Mouse (Mus musculus) Patski (cell line): ENCODE data around the gene Rnf114. TPM values are rescaled to one million over a fixed set of nuclear protein-coding genes. Genes with fewer than 3 reads are reported as not detected.
A peak's percentile ranks its signal among the peaks of the same experiment; 100 is the strongest.

ENCODE experiments used
- ATAC-seq: fragments of 100-300 bp; one replicate; pipeline ENCODE4 v1.8.0; 2021
- CTCF ChIA-PET: fragments of 350-600 bp; sonication (Branson Sonifier 250); formaldehyde crosslinking; loops from one replicate; lab custom pipeline; 2022; ENCODE audit warnings: inconsistent platforms; lab: Charles Lee
- POLR2A ChIA-PET: fragments of 350-600 bp; sonication (Branson Sonifier 250); formaldehyde crosslinking; loops from one replicate; lab custom pipeline; 2022; ENCODE audit warnings: antibody characterized with exemption, inconsistent platforms; lab: Charles Lee
- DNase-seq: peaks from one replicate; pipeline ENCODE4 v3.0.0-alpha.2; 2011; ENCODE audit warnings: low read depth, low spot score
- H3K27me3 ChIP-seq: fragments of 371-371 bp; one replicate; pipeline ENCODE4 v1.5.1; 2021
- CTCF ChIP-seq: fragments of 100-300 bp; IDR thresholded peaks from one replicate; pipeline ENCODE4 v1.5.1; 2021
- in situ Hi-C: fragments of 300-500 bp; cut with MboI; formaldehyde crosslinking; loops from 3 replicates; pipeline ENCODE4 v1.11.1; 2018; ENCODE audit warnings: low pct_unique_long_range_greater_than_20kb, mixed read lengths
- polyA plus RNA-seq: library from polyadenylated mRNA; unstranded; gene quantifications from one replicate; pipeline ENCODE4 v1.2.3, GENCODE M21; 2021

The Rnf114 gene
- polyA plus RNA-seq: 69.4 TPM

DNA sequence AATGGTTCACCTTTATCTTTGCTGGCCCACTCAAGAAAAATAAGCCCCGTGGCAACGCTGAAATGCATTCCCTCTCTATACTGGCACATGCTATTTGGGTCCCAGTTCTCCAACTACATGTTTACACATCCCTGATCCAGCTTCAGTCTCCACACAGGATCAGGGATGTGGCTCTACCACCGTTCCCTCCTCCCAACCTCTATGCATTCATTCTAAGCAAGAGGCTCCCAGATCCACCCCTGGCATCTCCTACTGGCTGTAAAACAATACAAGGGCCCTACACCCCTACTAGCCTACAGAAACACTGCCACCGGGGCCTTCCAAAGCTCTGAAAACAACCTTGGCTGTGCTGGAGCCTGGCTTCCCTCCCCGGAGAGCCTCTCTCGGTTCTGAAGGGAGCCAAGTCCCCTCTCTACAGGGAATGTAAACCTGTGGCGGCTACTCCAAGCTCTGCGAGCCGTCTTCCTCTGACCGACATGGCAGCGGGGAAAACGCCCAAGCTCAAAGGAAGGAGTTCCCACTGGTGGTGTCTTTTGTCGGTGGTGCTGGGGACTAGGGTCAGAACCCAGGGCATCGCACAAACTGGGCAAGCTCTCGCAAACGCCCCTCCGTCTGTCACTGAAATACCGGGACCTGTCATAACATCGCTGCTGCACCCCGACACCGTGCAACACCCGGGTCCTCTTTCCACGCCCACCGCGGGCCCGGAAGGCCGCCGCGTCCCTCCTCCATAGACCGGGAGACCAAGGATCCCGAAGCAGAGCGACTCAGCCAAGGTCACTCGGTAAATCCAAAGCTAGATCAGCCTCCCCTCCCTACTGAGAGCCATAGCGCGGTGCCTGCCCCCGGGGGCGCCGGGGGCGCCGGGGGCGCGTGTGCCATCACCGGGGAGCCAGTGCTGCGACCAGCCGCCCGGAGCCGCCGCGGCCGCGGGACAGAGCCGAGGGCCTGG, at the start of gene Rnf114:
TSS of gene Rnf114 (plus strand) at position 889 of the 952 bp plus-strand sequence.
- in situ Hi-C loops: no loop called here
- no peak for TF ChIP-seq CTCF
- POLR2A ChIA-PET: interaction anchor here (0.5 to 1.9 kb wide), 6 partner anchors 11 to 173 kb away, joined by 3 to 6 read pairs (median 4); no protein-coding TSS in a partner anchor
- H3K27me3 ChIP-seq: no peaks in the 10 kb centered on the region
- ATAC-seq: peak; percentile 48
- DNase-seq: no peak
- CTCF ChIA-PET: interaction anchor here (2.5 kb wide), 1 partner anchor 20 kb away, joined by 8 read pairs; no protein-coding TSS in a partner anchor

GRCm38 (mm10) chr2:167443411-167444193, 48.8 kb upstream of the Rnf114 start:
- POLR2A ChIA-PET: no interaction called here
- CTCF ChIA-PET: interaction anchor here (1.5 kb wide), 1 partner anchor 13 kb away, joined by 3 read pairs; no protein-coding TSS in a partner anchor
- DNase-seq (no peak), ATAC-seq (no peak)
- no peaks in the 10 kb centered on the region for H3K27me3 ChIP-seq
- no peak for TF ChIP-seq CTCF
- in situ Hi-C loops: no loop called here

- no peak for TF ChIP-seq CTCF
- DNase-seq (no peak), ATAC-seq (no peak)
- ChIA-PET CTCF (interaction anchor here (1.2 kb wide), 1 partner anchor 17 kb away, joined by 3 read pairs; no protein-coding TSS in a partner anchor), POLR2A (no interaction called here)
- H3K27me3 ChIP-seq: no peaks in the 10 kb centered on the region
- in situ Hi-C loops: no loop called here
Measured at GRCm38 (mm10) chr2:167445911-167446780, 46.3 kb upstream of the Rnf114 start.

- CTCF ChIA-PET: interaction anchor here (0.8 to 1.2 kb wide), 2 partner anchors 16 to 168 kb away, joined by 3 read pairs; no protein-coding TSS in a partner anchor
- no peaks in the 10 kb centered on the region for H3K27me3 ChIP-seq
- in situ Hi-C loops: no loop called here
- no peak for ATAC-seq
- DNase-seq: no peak
- TF ChIP-seq CTCF: no peak
- POLR2A ChIA-PET: no interaction called here
Measured at GRCm38 (mm10) chr2:167447207-167447606, 45.2 kb upstream of the Rnf114 start.

DNA sequence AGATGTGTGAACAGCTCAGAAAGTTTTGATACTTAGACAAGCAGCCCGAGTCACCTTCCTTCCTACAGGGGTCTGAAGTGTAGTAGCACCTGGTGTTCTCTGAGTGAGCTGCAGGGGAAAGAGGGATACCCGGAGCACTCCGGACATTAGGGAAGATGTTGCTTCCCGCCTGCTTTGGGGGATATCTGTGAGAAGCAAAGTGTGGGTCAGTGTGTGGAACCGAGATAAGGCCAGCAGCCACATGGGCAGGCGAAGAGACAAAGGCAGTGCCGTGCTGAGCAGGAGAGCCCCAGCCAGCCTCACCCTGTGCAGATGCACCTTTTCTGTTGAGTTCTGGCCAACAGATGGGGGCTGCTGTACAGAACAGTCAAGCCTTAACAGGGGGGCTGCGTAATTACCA, 44.8 kb upstream of the Rnf114 start:
- in situ Hi-C loops: no loop called here
- TF ChIP-seq CTCF: no peak
- ChIA-PET CTCF (interaction anchor here (0.8 to 1.2 kb wide), 2 partner anchors 16 to 168 kb away, joined by 3 read pairs; no protein-coding TSS in a partner anchor), POLR2A (no interaction called here)
- H3K27me3 ChIP-seq: no peaks in the 10 kb centered on the region
- ATAC-seq (no peak), DNase-seq (no peak)

DNA sequence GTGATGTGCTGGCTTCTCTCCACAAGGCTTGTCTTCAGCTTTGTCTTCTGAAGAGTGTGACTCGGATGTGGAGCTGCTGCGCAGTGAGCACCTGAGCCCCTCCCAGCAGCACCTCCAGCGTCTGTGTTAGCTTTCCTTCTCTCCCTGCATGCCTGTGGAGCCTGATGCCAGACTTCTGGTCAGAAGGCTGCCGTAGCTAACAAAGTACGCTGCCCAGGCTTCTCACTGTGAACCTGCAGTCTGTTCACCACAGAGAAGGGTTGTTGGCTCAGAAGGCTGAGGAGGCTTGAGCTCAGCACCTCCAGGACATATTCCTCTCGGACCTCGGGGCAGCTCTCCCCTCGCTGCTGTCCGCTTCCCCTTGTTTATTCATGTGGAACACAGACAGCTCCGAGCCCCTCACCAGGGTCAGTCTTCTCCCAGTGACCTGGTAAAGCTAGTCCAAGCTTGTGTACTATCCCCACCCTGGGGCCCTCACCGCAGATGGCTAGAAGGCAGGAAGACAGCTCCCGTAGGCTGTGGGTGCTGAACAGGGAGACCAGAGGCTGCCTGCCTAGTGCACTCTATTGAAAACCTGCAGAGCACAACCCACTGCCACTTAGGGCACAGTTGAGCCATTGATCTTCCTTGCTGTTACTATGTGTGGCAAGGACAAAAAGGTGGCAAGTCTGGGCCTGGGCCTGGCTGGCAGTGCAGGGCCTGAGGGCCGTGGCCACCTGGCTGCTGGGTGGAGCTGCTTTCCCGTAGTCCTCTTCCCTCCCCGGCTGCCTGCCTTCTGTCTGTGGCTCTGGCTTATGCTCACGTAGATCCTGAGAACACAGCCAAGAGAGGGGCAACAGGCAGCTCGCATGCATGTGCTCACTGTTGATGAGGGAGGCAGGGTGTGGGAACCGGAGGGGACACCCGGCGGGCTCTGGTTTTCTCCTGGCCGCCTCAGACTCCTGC, 42.8 kb upstream of the Rnf114 start:
- CTCF ChIA-PET: interaction anchor here (1.0 to 1.5 kb wide), 2 partner anchors 11 to 14 kb away, joined by 3 to 5 read pairs; no protein-coding TSS in a partner anchor
- no peaks in the 10 kb centered on the region for H3K27me3 ChIP-seq
- no peak for TF ChIP-seq CTCF
- DNase-seq (no peak), ATAC-seq (no peak)
- in situ Hi-C loops: no loop called here
- POLR2A ChIA-PET: interaction anchor here (0.6 to 0.7 kb wide), 2 partner anchors 55 to 1482 kb away, joined by 4 read pairs; no protein-coding TSS in a partner anchor

DNA sequence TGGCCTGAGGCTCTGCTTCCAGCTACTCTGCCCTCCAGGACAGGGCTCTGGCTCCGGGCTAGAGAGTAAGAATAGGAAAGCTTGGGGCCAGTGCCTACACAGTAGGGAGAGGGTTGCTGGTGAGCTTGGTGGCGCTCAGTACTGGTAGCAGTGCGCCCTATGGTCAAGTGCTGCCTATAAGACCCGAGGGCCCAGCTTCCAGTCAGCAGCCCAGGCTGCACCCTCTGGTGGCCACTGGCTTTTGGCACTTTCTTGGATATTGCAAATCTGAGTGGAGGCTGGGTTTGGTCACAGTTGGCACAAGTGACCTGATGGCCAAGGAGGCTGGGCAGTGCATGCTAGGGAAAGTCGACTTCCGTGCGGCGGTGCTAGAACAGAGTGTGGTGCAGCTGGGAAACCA, 41.8 kb upstream of the Rnf114 start:
- ChIA-PET POLR2A (no interaction called here), CTCF (interaction anchor here (1.0 to 1.5 kb wide), 2 partner anchors 10 to 13 kb away, joined by 3 to 5 read pairs; no protein-coding TSS in a partner anchor)
- ATAC-seq (no peak), DNase-seq (no peak)
- in situ Hi-C loops: no loop called here
- H3K27me3 ChIP-seq: no peaks in the 10 kb centered on the region
- no peak for TF ChIP-seq CTCF

DNA sequence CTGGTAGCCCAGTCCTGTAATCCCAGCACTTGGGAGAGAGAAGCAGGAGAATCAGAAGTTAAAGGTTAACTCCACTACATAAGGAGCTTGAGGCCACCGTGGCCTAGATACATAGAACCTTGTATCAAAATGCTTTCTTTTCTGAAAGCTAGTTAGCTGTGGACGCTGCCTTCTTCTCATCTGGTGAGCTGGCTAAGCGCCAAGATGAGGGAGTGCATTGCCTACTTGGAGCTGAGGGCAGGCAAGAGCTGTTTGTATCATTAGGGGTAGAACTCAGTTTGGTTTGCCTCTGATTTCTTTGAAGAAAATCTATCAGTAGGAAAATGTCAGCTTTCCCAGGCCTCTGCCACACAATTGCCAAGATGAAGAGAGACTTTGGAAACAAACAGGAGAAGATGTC, 38.6 kb upstream of the Rnf114 start:
- in situ Hi-C loops: no loop called here
- DNase-seq: no peak

More for the DNA sequence above, 38.6 kb upstream of the Rnf114 start:
- H3K27me3 ChIP-seq: no peaks in the 10 kb centered on the region
- ChIA-PET POLR2A (no interaction called here), CTCF (no interaction called here)
- no peak for TF ChIP-seq CTCF
- ATAC-seq: no peak
